Mouse (Mus musculus): ENCODE data around the gene Nod1.
"Not testable (repeated sequence)": the region's sequence is repeated elsewhere in the genome, so short reads cannot be mapped to it uniquely, and the experiment has no call there.

Nod1 gene

GRCm38 (mm10) chr6:54979426-54979825, 7.0 kb upstream of the Nod1 start:
- in situ Hi-C loops (cut with MboI) = no loop called here

- in situ Hi-C loops (cut with MboI) = no loop called here
Measured at GRCm38 (mm10) chr6:54975616-54976015, 3.2 kb upstream of the Nod1 start.

- in situ Hi-C loops (cut with MboI) = no loop called here
Measured at GRCm38 (mm10) chr6:54974501-54974900, 2.1 kb upstream of the Nod1 start.

- in situ Hi-C loops (cut with MboI) = no loop called here
Measured at GRCm38 (mm10) chr6:54972929-54973211, 458 bp upstream of the Nod1 start.

GRCm38 (mm10) chr6:54971731-54972110, 691 bp downstream of the Nod1 start:
- in situ Hi-C loops (cut with MboI) = no loop called here

- in situ Hi-C loops (cut with MboI) = no loop called here
Measured at GRCm38 (mm10) chr6:54970506-54970905, 1.9 kb downstream of the Nod1 start.

GRCm38 (mm10) chr6:54969801-54970200, 2.6 kb downstream of the Nod1 start:
- in situ Hi-C loops (cut with MboI) = no loop called here

- in situ Hi-C loops (cut with MboI) = no loop called here
Measured at GRCm38 (mm10) chr6:54967591-54967990, 4.8 kb downstream of the Nod1 start.

GRCm38 (mm10) chr6:54965234-54965633, 7.2 kb downstream of the Nod1 start:
- in situ Hi-C loops (cut with MboI) = no loop called here

GRCm38 (mm10) chr6:54964755-54965154, 7.7 kb downstream of the Nod1 start:
- in situ Hi-C loops (cut with MboI) = no loop called here

- in situ Hi-C loops (cut with MboI) = no loop called here
Measured at GRCm38 (mm10) chr6:54963599-54963998, 8.8 kb downstream of the Nod1 start.

- in situ Hi-C loops (cut with MboI) = no loop called here
Measured at GRCm38 (mm10) chr6:54957655-54958054, 14.8 kb downstream of the Nod1 start.

GRCm38 (mm10) chr6:54956425-54956824, 16.0 kb downstream of the Nod1 start:
- in situ Hi-C loops (cut with MboI) = no loop called here

- in situ Hi-C loops (cut with MboI) = no loop called here
Measured at GRCm38 (mm10) chr6:54955949-54956348, 16.5 kb downstream of the Nod1 start.

GRCm38 (mm10) chr6:54954659-54955414, 17.6 kb downstream of the Nod1 start:
- in situ Hi-C loops (cut with MboI) = no loop called here

GRCm38 (mm10) chr6:54953399-54953798, 19.0 kb downstream of the Nod1 start:
- in situ Hi-C loops (cut with MboI) = not testable (repeated sequence)

GRCm38 (mm10) chr6:54952542-54952941, 19.9 kb downstream of the Nod1 start:
- in situ Hi-C loops (cut with MboI) = no loop called here

- in situ Hi-C loops (cut with MboI) = no loop called here
Measured at GRCm38 (mm10) chr6:54948682-54949081, 23.7 kb downstream of the Nod1 start.

GRCm38 (mm10) chr6:54946241-54946953, 26.0 kb downstream of the Nod1 start:
- in situ Hi-C loops (cut with MboI) = no loop called here

GRCm38 (mm10) chr6:54944551-54944950, 27.9 kb downstream of the Nod1 start:
- in situ Hi-C loops (cut with MboI) = no loop called here

GRCm38 (mm10) chr6:54943753-54944152, 28.7 kb downstream of the Nod1 start:
- in situ Hi-C loops (cut with MboI) = no loop called here

GRCm38 (mm10) chr6:54943292-54943691, 29.1 kb downstream of the Nod1 start:
- in situ Hi-C loops (cut with MboI) = no loop called here

- in situ Hi-C loops (cut with MboI) = no loop called here
Measured at GRCm38 (mm10) chr6:54941149-54941548, 31.3 kb downstream of the Nod1 start.

GRCm38 (mm10) chr6:54940126-54940525, 32.3 kb downstream of the Nod1 start:
- in situ Hi-C loops (cut with MboI) = no loop called here

Data from mature B cell (primary cell).